Mouse (Mus musculus): ENCODE measurements around the gene Nt5c1a.

Nt5c1a gene

DNA sequence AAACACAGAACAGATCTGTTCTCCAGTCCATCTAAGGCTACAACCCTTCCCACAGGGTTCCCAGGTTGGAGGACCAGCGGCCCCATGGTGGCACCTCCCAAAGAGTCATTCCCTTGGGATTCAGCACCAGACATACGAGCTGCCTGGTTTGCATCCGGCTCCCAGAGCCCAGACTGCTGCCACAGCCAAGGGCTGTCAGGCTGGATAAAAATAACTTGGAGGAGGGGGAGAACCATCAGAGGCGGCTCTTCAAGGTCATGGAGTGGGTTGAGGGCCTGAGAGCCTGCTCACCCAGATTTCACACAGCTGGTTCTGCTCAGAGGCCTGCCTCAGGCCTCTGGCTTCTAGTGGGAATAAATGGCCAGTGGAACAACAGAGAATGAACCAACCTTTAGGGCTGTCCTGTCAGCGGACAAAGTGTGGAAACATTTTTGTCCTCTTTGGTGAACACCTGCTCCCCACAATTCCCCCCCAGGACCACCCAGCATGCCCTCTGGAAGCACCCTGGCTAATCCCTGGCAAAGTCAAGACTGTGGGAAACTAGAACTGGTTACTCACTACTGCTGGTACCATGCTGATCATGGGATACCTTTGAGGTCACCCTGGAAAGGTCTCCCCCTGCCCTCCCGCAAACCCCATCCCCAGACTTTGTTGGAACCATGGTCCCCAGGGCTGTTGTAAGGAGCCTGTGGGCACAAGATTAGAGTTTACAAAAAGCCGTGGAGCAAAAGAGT lies 46.0 kb downstream of the Nt5c1a start:
- no peak for DNase-seq (ENCODE audit: low spot score in 2 of 2)

DNA sequence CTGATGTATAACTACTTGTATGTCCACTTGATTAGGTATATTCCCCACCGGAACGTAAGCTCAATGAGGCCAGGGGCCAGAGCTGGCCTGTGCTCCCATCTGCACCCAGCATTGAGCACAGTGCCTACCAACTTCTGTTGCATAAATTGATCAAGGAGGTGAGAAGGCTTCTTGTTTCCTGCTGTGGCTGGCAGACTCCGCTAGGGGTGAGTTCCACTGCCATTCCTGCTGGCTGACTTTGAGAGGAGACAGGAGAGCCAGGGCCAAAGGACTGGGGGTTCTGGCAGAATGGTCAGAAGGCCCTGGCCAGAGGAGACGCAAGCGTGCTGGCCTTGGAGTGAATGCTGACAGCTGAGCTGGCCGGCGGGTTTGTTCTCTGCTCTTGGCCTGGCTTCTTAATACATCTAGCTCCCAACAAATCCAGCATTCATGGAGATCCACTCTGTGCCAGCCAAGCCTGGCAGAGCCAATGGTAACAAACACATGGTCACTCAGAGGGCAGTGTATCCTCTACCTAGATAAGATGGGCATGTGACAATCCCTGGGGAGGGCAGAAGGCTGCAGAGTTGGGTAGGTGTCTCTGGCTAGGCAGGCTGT lies 47.8 kb downstream of the Nt5c1a start:
- no peak for DNase-seq (ENCODE audit: low spot score in 2 of 2)

DNA sequence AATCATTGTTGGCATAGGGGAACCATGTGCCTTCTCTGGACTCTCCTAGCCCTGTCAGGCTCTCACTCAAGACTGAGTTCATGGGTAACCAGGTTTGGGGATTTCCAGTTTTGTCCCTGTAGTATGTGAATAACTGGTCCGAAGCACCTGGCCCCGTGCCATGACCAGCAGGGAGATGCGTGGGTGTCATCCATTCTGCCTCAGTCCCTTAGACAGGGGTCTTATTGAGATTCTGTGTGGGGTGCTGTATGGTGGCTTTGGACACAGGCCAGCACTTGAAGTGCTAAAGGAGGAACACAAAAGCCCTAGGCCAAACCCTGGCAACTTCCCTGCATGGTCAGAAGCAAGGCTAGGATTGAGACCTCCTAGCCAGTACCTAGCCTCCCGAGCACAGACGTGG lies 50.9 kb downstream of the Nt5c1a start:
- DNase-seq (ENCODE audit: low spot score in 2 of 2) = no peak

DNA sequence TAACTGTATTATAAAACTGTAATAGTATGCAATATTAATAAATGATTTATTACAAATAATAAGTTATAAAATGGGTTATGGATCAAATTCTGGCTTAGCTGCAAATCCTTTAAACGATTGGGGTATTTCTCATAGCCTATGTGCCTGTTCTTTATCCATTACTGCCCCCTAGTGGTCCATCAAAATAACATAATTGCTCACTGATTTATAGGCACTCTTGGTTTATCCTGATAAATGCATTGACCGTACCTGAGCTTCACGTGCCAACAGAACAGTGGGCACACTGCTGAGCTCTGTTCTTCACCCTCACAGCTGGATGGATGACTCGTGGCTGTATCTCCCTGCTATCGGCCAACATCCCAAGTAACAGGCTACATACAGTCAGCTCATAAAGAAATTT lies 53.3 kb downstream of the Nt5c1a start:
- DNase-seq (ENCODE audit: low spot score in 2 of 2) = no peak

DNA sequence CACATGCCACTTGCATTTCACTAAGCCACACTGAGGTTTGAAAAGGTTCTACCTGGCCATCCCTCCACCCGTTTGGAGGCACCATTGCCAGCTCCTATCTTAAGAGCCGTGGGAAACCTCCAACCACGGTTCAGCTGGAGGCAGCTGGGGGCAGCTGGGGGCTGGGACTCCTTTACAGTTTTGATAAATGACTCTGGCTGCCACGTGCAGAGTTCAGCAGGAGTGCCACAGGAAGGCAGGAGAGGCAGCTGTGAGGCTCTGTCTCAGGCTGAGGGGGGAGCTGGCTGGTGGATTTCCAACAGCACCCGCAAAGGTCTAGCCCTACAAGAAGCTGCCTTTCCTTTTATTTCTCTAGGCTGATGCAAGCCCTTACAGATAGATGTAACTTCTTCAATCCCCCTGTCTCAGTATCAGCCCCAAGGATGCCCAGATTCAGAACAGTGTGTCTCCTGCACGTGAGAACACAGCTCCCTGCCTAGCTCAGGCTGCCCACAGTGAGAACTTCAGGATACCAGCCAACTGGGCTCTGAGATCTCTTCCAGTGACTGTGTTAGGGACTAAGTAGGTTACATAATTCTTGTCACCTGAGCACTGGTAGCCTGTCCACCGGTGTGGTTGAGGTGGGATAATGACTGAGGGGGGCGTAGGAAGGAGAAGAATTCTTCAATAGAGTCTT lies 58.9 kb downstream of the Nt5c1a start:
- no peak for DNase-seq (ENCODE audit: low spot score in 2 of 2)

DNA sequence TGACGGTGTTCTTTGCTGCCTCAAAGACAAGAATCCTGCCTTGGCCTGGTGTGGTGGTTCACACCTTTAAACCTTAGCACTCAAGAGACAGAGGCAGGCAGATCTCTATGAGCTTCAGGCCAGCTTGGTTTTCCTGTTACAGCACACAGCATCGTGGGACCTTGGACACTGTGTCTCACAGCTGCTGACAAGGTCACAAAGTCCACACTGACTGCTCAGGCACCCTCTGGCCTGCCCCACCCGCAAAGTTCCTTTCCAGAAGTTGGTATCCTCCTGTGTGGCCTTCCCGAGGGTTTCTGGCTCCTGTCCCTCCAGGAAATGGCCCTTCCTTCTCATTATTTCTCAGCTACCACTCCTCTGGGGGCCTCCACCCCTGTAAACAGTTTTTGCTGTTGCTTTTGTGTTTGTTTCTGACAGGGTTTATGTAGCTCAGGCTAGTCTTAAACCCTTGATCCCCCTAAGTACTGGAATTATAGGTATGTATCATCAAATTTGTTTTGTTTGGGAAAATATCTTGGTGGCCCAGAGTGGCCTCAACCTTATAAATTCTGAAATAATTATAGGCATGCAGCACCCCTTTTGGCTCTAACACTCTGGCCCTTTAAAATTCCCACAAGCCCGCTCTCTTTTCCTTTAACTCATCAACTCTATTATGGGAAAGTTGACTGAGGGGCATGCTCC lies 60.6 kb downstream of the Nt5c1a start, which contains the start of gene Pabpc4:
Pabpc4 (plus strand) TSS at position 631 of the 681 bp plus-strand sequence.
- DNase-seq (ENCODE audit: low spot score in 2 of 2) = no peak
